Mouse (Mus musculus): ENCODE data around the gene Pde1a. TPM values are rescaled to one million over a fixed set of nuclear protein-coding genes. Genes with fewer than 3 reads are reported as not detected.

The Pde1a gene
- polyA plus RNA-seq, 1 experiment from 2014 or later, result 9.0 TPM

DNA sequence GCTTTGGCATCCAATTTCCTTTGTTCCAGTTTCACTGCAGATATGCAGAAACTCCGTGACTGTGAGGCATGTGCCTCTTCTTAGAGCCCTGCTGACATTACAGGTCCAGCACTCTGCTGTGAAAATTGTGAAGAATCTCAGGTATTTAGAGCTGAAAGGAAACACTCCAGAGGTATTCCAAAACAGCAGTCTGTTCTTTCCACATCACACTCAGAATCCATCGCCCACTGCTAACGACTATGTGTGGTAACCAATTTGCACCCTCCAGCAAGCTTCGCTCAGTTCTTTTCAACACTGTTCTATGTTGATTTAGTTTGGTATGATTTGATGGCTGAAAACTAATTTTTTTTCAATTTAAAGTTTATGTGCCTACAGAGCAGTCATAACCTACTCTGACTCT is 62.8 kb downstream of the Pde1a start:
- Histone ChIP-seq H3K4me1 (replicated peaks; ENCODE audit: control insufficient read depth, insufficient read depth, low read length) (no peaks in the 10 kb centered on the region), H3K4me2 (replicated peaks) (no peak overlapping the region), H3K9ac (no peak overlapping the region), H3K27me3 (ENCODE audit: control insufficient read depth, insufficient read depth, low read length) (no peaks in the 10 kb centered on the region), H3K4me3 (replicated peaks; ENCODE audit: low read length) (no peak overlapping the region), H3K9me3 (ENCODE audit: control insufficient read depth, low read length) (no peaks in the 10 kb centered on the region), H3K36me3 (replicated peaks; ENCODE audit: control insufficient read depth, insufficient read depth) (no peaks in the 10 kb centered on the region), H3K27ac (no peak overlapping the region)
- ATAC-seq (ENCODE audit: low FRiP score) (no peak), DNase-seq (ENCODE audit: low spot score) (no peak)
- WGBS, result 88% methylated on average over 4 of the region's 4 CpGs

DNA sequence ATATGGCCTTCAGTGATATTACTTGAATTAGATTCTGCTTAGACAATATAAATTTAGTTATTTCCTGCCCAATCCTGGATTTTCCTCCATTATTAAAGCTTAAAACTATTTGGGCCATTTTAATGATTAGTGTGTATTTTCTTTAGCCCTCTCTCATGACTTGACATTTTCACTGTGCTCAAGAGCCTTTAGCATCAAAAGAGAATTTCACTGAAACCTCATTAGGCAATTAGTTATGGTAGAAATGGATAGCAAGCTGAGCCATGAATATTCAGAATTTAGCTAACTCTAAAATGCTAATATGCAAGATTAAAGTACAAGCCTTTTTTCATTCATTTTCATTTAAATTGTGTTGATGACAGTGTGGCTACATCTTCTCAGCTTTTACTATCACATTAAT is 73.2 kb downstream of the Pde1a start:
- H3K9ac ChIP-seq, result no peak overlapping the region
- no peaks in the 10 kb centered on the region for H3K9me3 ChIP-seq (ENCODE audit: control insufficient read depth, low read length)
- no peaks in the 10 kb centered on the region for H3K4me1 ChIP-seq (replicated peaks; ENCODE audit: control insufficient read depth, insufficient read depth, low read length)
- no peak for DNase-seq (ENCODE audit: low spot score)
- no peak overlapping the region for H3K4me3 ChIP-seq (replicated peaks; ENCODE audit: low read length)
- H3K36me3 ChIP-seq (replicated peaks; ENCODE audit: control insufficient read depth, insufficient read depth), result no peaks in the 10 kb centered on the region
- no peak overlapping the region for H3K4me2 ChIP-seq (replicated peaks)
- H3K27me3 ChIP-seq (ENCODE audit: control insufficient read depth, insufficient read depth, low read length), result no peaks in the 10 kb centered on the region
- ATAC-seq (ENCODE audit: low FRiP score), result no peak
- no peak overlapping the region for H3K27ac ChIP-seq

DNA sequence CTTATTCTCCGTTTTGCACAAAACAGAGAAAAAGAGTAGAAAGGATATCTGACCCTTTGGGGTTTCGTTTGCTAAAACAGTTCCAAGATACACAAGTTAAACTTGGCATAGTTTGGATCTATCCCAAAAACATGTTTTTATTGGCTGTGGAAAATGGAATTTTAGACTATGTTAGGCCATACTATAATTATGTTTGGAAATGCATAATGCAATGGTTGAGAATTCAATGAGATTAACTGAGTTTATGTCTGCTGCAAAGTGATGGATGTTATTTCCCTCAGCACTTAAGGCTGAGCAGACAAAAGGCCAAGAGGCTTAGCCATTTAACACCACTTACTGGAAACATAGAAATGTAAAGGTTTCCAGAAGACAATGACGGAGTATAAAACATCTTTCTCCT is 75.2 kb downstream of the Pde1a start:
- no peaks in the 10 kb centered on the region for H3K9me3 ChIP-seq (ENCODE audit: control insufficient read depth, low read length)
- H3K4me2 ChIP-seq (replicated peaks), result no peak overlapping the region
- H3K9ac ChIP-seq, result no peak overlapping the region
- no peaks in the 10 kb centered on the region for H3K36me3 ChIP-seq (replicated peaks; ENCODE audit: control insufficient read depth, insufficient read depth)
- no peaks in the 10 kb centered on the region for H3K4me1 ChIP-seq (replicated peaks; ENCODE audit: control insufficient read depth, insufficient read depth, low read length)
- H3K27ac ChIP-seq, result no peak overlapping the region
- H3K4me3 ChIP-seq (replicated peaks; ENCODE audit: low read length), result no peak overlapping the region
- no peak for ATAC-seq (ENCODE audit: low FRiP score)
- DNase-seq (ENCODE audit: low spot score), result no peak
- WGBS, result 88% methylated on average over 3 of the region's 3 CpGs
- no peaks in the 10 kb centered on the region for H3K27me3 ChIP-seq (ENCODE audit: control insufficient read depth, insufficient read depth, low read length)

DNA sequence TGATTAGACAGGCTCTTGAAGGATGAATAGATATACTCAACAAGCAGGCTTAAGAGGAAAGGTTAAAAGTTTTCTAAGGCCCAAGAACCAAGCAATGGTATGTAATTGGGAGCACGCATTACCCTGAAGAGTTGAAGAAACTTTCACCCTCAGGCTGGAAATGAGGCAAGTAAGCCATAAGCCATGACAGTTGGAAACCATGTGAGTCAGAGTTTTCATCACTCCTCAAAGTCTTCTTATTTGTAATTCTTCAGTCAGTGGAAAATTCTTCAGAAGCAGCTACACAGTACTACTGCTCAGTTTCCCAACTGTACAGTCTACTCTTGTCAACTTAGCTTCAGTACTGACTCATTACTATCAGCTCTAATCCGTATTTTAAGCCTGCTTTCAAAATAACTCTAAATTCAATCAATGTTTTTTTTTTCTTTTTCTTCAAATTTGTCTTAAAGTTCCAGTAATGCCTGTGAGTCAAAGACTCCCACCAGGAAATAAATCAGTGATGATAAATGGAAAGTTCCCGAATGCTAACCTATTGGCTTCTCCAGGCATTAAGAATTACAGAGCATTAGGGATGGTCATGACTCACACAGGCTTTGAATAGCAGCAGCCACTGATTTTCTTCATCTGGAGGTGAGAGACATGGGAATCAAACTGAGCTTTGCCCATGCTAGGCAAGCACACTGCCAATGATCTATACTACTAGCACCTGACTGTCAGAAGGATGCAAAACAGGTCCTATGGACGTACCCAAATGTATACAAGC is 82.3 kb downstream of the Pde1a start:
- 93% methylated on average over 4 of the region's 4 CpGs for WGBS
- no peaks in the 10 kb centered on the region; the same call in 1 of the 2 replicates for H3K9me3 ChIP-seq (ENCODE audit: control insufficient read depth, low read length)
- no peak overlapping the region for H3K4me2 ChIP-seq (replicated peaks)
- no peak overlapping the region for H3K4me3 ChIP-seq (replicated peaks; ENCODE audit: low read length)
- DNase-seq (ENCODE audit: low spot score) (no peak), ATAC-seq (ENCODE audit: low FRiP score) (no peak)
- no peak overlapping the region for H3K9ac ChIP-seq
- H3K27ac ChIP-seq, result no peak overlapping the region
- H3K4me1 ChIP-seq (replicated peaks; ENCODE audit: control insufficient read depth, insufficient read depth, low read length), result no peaks in the 10 kb centered on the region
- H3K27me3 ChIP-seq (ENCODE audit: control insufficient read depth, insufficient read depth, low read length), result no peaks in the 10 kb centered on the region
- H3K36me3 ChIP-seq (replicated peaks; ENCODE audit: control insufficient read depth, insufficient read depth), result no peaks in the 10 kb centered on the region

DNA sequence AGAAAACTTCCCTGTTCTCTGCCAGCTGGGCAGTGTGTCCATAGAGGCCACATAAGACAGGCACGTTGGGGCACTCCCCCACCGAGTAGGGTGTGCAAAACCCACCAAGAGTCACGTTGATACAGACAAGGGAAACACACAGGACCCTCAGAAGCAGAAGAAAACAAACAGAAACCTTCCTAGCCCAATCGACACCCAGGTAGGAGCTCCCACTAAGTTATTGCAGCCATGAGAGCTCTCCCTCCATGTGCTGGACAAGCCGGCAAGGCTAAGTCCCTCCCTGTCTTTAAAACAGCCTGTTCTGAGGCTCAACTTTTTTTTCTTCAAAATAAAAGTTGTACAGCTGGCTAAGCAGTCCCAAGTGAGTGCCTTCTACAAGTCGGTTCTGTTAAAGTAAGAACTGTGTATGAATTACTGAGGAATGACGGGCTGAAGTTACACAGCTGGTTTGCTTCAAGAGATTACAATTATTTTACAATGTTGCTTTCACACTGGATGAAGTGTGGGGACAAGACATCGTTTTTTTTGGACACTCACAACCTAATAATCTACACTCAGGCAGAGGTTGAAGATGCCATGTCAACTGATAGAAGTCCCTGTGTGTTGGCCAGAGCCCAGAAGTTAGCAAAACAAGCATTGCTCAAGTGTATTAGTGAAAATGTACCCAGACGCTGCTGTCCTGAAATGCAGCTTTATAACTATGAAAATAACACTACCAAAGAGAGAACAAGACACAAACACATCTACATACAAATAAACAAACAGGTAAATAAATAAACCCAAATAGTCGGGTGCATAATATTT is 90.4 kb downstream of the Pde1a start:
- Histone ChIP-seq H3K4me2 (replicated peaks) (no peak overlapping the region), H3K9me3 (ENCODE audit: control insufficient read depth, low read length) (no peaks in the 10 kb centered on the region), H3K4me1 (replicated peaks; ENCODE audit: control insufficient read depth, insufficient read depth, low read length) (no peaks in the 10 kb centered on the region), H3K27me3 (ENCODE audit: control insufficient read depth, insufficient read depth, low read length) (no peaks in the 10 kb centered on the region), H3K27ac (no peak overlapping the region), H3K36me3 (replicated peaks; ENCODE audit: control insufficient read depth, insufficient read depth) (no peaks in the 10 kb centered on the region), H3K9ac (no peak overlapping the region), H3K4me3 (replicated peaks; ENCODE audit: low read length) (no peak overlapping the region)
- DNase-seq (ENCODE audit: low spot score) (no peak), ATAC-seq (ENCODE audit: low FRiP score) (no peak)
- 70% methylated on average over 10 of the region's 10 CpGs for WGBS

DNA sequence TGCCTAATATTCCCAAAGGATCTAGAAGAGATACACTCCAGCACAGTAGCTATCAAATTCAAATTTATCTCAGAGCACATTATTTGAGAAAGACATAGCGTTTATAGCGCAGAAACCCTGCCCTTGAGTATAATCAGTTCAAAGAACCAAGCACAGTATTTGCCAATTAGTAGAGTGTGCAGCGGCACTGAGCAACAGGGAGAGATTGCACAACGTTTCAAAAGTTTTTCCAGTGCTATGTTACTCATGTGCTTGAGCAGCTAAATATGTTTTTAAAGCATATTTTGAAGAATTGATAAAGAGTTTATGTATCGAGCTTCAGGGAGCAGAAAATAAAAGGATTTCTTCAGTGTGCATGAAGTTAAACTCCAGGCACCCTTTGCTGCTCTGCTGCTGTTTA is 91.3 kb downstream of the Pde1a start:
- no peak overlapping the region for H3K4me2 ChIP-seq (replicated peaks)
- H3K27me3 ChIP-seq (ENCODE audit: control insufficient read depth, insufficient read depth, low read length), result no peaks in the 10 kb centered on the region
- H3K4me3 ChIP-seq (replicated peaks; ENCODE audit: low read length), result no peak overlapping the region
- H3K9ac ChIP-seq, result no peak overlapping the region
- H3K36me3 ChIP-seq (replicated peaks; ENCODE audit: control insufficient read depth, insufficient read depth), result no peaks in the 10 kb centered on the region
- DNase-seq (ENCODE audit: low spot score), result no peak
- no peaks in the 10 kb centered on the region for H3K4me1 ChIP-seq (replicated peaks; ENCODE audit: control insufficient read depth, insufficient read depth, low read length)
- no peak overlapping the region for H3K27ac ChIP-seq
- H3K9me3 ChIP-seq (ENCODE audit: control insufficient read depth, low read length), result no peaks in the 10 kb centered on the region
- no peak for ATAC-seq (ENCODE audit: low FRiP score)
- WGBS, result 76% methylated on average over 5 of the region's 5 CpGs

DNA sequence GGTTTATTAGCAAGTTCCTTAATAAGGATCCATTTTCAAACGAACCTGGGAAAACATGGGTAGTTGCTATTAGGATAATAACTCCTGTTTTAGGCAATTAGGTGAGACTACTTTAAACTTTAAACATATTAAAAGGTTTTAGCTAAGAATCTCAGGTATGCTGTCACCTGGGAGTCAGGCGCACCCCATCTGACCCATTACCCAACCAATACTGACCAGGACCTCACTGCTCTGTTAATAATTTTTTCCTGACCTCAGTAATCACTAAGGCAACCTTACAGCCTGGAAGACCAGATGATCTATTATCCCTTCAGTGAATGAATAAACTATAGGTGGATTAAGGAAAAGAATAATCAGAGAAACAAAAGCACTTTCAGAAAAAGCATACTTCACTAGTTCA is 100.2 kb downstream of the Pde1a start:
- DNase-seq (ENCODE audit: low spot score) (no peak), ATAC-seq (ENCODE audit: low FRiP score) (no peak)
- no peak overlapping the region for H3K4me3 ChIP-seq (replicated peaks; ENCODE audit: low read length)
- no peaks in the 10 kb centered on the region for H3K4me1 ChIP-seq (replicated peaks; ENCODE audit: control insufficient read depth, insufficient read depth, low read length)
- no peak overlapping the region for H3K9ac ChIP-seq
- H3K9me3 ChIP-seq (ENCODE audit: control insufficient read depth, low read length), result no peaks in the 10 kb centered on the region
- H3K36me3 ChIP-seq (replicated peaks; ENCODE audit: control insufficient read depth, insufficient read depth), result no peaks in the 10 kb centered on the region
- no peak overlapping the region for H3K4me2 ChIP-seq (replicated peaks)
- H3K27me3 ChIP-seq (ENCODE audit: control insufficient read depth, insufficient read depth, low read length), result no peaks in the 10 kb centered on the region
- WGBS, result 87% methylated on average over 2 of the region's 2 CpGs
- no peak overlapping the region for H3K27ac ChIP-seq

DNA sequence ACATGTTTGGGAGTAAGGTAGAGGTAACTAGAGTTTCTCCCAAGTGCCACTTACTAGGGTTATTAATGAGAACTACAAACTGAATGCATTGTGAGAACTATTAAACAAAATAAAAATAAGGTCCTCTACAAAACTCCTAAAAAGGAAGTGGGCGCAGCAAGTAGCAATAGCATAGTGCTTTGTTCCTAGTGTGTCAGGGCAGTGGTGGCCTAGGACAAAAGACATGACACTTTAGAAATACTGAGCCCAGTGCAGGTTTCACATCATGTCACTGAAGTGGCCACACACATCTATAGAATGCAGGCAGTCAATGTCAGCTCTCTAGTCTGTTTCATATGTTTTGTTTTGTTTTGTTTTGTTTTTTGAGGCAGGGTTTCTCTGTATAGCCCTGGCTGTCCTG is 103.2 kb downstream of the Pde1a start:
- no peaks in the 10 kb centered on the region for H3K4me1 ChIP-seq (replicated peaks; ENCODE audit: control insufficient read depth, insufficient read depth, low read length)
- H3K4me2 ChIP-seq (replicated peaks), result no peak overlapping the region
- H3K4me3 ChIP-seq (replicated peaks; ENCODE audit: low read length), result no peak overlapping the region
- H3K27me3 ChIP-seq (ENCODE audit: control insufficient read depth, insufficient read depth, low read length), result no peaks in the 10 kb centered on the region
- 80% methylated on average over 1 of the region's 1 CpGs for WGBS
- no peak overlapping the region for H3K27ac ChIP-seq
- no peak for ATAC-seq (ENCODE audit: low FRiP score)
- no peaks in the 10 kb centered on the region for H3K9me3 ChIP-seq (ENCODE audit: control insufficient read depth, low read length)
- no peak overlapping the region for H3K9ac ChIP-seq
- DNase-seq (ENCODE audit: low spot score), result no peak
- no peaks in the 10 kb centered on the region for H3K36me3 ChIP-seq (replicated peaks; ENCODE audit: control insufficient read depth, insufficient read depth)

DNA sequence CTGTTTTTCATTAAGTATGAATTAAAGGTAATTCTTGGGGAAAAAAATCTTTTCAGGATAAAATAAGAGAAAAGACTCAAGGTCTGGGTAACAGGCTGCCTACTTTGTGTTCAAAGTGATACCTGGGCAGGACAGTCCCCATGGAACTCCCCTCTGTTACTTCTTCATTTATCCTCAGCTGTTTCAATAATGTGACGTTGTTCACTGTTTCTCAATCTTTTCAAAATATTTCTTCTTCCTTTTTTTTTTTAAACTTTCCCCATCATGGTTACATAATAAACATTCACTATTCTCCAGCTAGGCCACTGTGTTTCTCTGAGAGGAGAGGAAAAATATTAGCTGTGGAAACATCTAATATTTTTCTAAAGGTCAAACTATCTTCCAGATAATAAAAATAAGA is 103.7 kb downstream of the Pde1a start:
- no peaks in the 10 kb centered on the region for H3K27me3 ChIP-seq (ENCODE audit: control insufficient read depth, insufficient read depth, low read length)
- no peak for ATAC-seq (ENCODE audit: low FRiP score)
- DNase-seq (ENCODE audit: low spot score), result no peak
- 81% methylated on average over 1 of the region's 1 CpGs for WGBS
- H3K4me1 ChIP-seq (replicated peaks; ENCODE audit: control insufficient read depth, insufficient read depth, low read length), result no peaks in the 10 kb centered on the region
- H3K4me3 ChIP-seq (replicated peaks; ENCODE audit: low read length), result no peak overlapping the region
- no peak overlapping the region for H3K9ac ChIP-seq
- no peaks in the 10 kb centered on the region for H3K9me3 ChIP-seq (ENCODE audit: control insufficient read depth, low read length)
- no peak overlapping the region for H3K27ac ChIP-seq
- no peaks in the 10 kb centered on the region for H3K36me3 ChIP-seq (replicated peaks; ENCODE audit: control insufficient read depth, insufficient read depth)
- H3K4me2 ChIP-seq (replicated peaks), result no peak overlapping the region
